Mouse (Mus musculus): ENCODE data around the gene Bex3.
"Not testable (repeated sequence)": the region's sequence is repeated elsewhere in the genome, so short reads cannot be mapped to it uniquely, and the experiment has no call there.

Gene Bex3

GRCm38 (mm10) chrX:136269743-136270392, at the start of gene Bex3:
Gene Bex3, plus strand, starts transcription at chrX:136270253.
- peak; percentile 36 for DNase-seq

GRCm38 (mm10) chrX:136223714-136224113, 46.3 kb upstream of the Bex3 start:
- no peak for DNase-seq

- no peak for DNase-seq
Measured at GRCm38 (mm10) chrX:136227768-136228167, 42.3 kb upstream of the Bex3 start.

- DNase-seq = peak; percentile 38
Measured at GRCm38 (mm10) chrX:136238118-136238517, 31.9 kb upstream of the Bex3 start.

- DNase-seq = no peak
Measured at GRCm38 (mm10) chrX:136243181-136243580, 26.9 kb upstream of the Bex3 start.

GRCm38 (mm10) chrX:136244574-136245229, 25.4 kb upstream of the Bex3 start, which contains the start of gene Tceal9:
Gene Tceal9, plus strand, starts transcription at chrX:136245079.
- DNase-seq = peak; percentile 72

GRCm38 (mm10) chrX:136245521-136246071, 24.5 kb upstream of the Bex3 start:
- DNase-seq = peak; percentile 29

- no peak for DNase-seq
Measured at GRCm38 (mm10) chrX:136248811-136249210, 21.2 kb upstream of the Bex3 start.

GRCm38 (mm10) chrX:136249671-136250070, 20.4 kb upstream of the Bex3 start:
- no peak for DNase-seq

- no peak for DNase-seq
Measured at GRCm38 (mm10) chrX:136252023-136252729, 17.9 kb upstream of the Bex3 start.

GRCm38 (mm10) chrX:136267720-136268119, 2.3 kb upstream of the Bex3 start:
- no peak for DNase-seq

GRCm38 (mm10) chrX:136268173-136268572, 1.9 kb upstream of the Bex3 start:
- no peak for DNase-seq

GRCm38 (mm10) chrX:136270393-136271111, 499 bp downstream of the Bex3 start:
- not testable (repeated sequence) for DNase-seq

GRCm38 (mm10) chrX:136274542-136274941, 4.5 kb downstream of the Bex3 start:
- DNase-seq = no peak

- DNase-seq = no peak
Measured at GRCm38 (mm10) chrX:136275386-136275785, 5.3 kb downstream of the Bex3 start.

GRCm38 (mm10) chrX:136277577-136277976, 7.5 kb downstream of the Bex3 start:
- DNase-seq = no peak

- no peak for DNase-seq
Measured at GRCm38 (mm10) chrX:136278401-136278800, 8.3 kb downstream of the Bex3 start.

GRCm38 (mm10) chrX:136279410-136279809, 9.4 kb downstream of the Bex3 start:
- no peak for DNase-seq

- DNase-seq = no peak
Measured at GRCm38 (mm10) chrX:136290817-136291281, 20.8 kb downstream of the Bex3 start.

- DNase-seq = peak; percentile 38
Measured at GRCm38 (mm10) chrX:136304295-136304694, 34.2 kb downstream of the Bex3 start.

- DNase-seq = no peak
Measured at GRCm38 (mm10) chrX:136306196-136306595, 36.1 kb downstream of the Bex3 start.

GRCm38 (mm10) chrX:136313303-136313702, 43.2 kb downstream of the Bex3 start:
- no peak for DNase-seq

Measured in kidney, adult 18-20 months (tissue).